Mouse (Mus musculus) neural tube, embryonic 14.5 days (tissue): ENCODE data around the gene Ntm. TPM values are rescaled to one million over a fixed set of nuclear protein-coding genes. Genes with fewer than 3 reads are reported as not detected.
A peak's percentile ranks its signal among the peaks of the same experiment; 100 is the strongest.

Experiments
- ATAC-seq: fragments of 200-750 bp; cut with Nextera tagmentation; 2 replicates; pipeline ENCODE4 v1.8.0; 2017; ENCODE audit warnings: low read depth, mild to moderate bottlenecking, moderate TSS enrichment, moderate library complexity
- H3K27ac ChIP-seq: fragments of 300-500 bp; sonication (generic); 2 replicates; pipeline ENCODE4 v1.5.1; 2014; ENCODE audit warnings: low read depth, mild to moderate bottlenecking, control low read depth, low read length, moderate library complexity, mixed read lengths
- H3K27me3 ChIP-seq: fragments of 300-500 bp; sonication (generic); 2 replicates; pipeline ENCODE4 v1.6.1; 2014; ENCODE audit warnings: low read length; ENCODE audit not compliant: control insufficient read depth, insufficient read depth
- H3K36me3 ChIP-seq: fragments of 300-500 bp; sonication (generic); 2 replicates; pipeline ENCODE4 v1.6.1; 2014; ENCODE audit warnings: low read length, mixed read lengths; ENCODE audit not compliant: control insufficient read depth, insufficient read depth
- H3K4me1 ChIP-seq: fragments of 300-500 bp; sonication (generic); 2 replicates; pipeline ENCODE4 v1.6.1; 2014; ENCODE audit warnings: low read length; ENCODE audit not compliant: control insufficient read depth, insufficient read depth
- H3K4me2 ChIP-seq: fragments of 300-500 bp; sonication (generic); 2 replicates; pipeline ENCODE4 v1.6.1; 2014; ENCODE audit warnings: mild to moderate bottlenecking, low read depth, low read length, control low read depth
- H3K4me3 ChIP-seq: fragments of 300-500 bp; sonication (generic); 2 replicates; pipeline ENCODE4 v1.5.1; 2014; ENCODE audit warnings: low read depth, low read length, control low read depth, mixed read lengths
- H3K9ac ChIP-seq: fragments of 300-500 bp; sonication (generic); replicated peaks from 2 replicates; pipeline ENCODE4 v1.6.1; 2014; ENCODE audit warnings: low read depth, mild to moderate bottlenecking, control low read depth, low read length, mixed read lengths
- H3K9me3 ChIP-seq: fragments of 300-500 bp; sonication (generic); 2 replicates; pipeline ENCODE4 v1.6.1; 2016; ENCODE audit warnings: low read length; ENCODE audit not compliant: control insufficient read depth
- WGBS: fragments of 180-500 bp; shearing (Covaris S2); extraction: QIAGEN DNeasy Blood & Tissue Kit; methylation state at CpG from one replicate; pipeline ENCODE4 v1.1.7; 2014; 5-methylcytosine and 5-hydroxymethylcytosine counted together
- polyA plus RNA-seq: library from polyadenylated mRNA; unstranded; fragments of >200 nt; fragmentation: Nextera tagmentation; extraction: Ambion mirVana; gene quantifications from 2 replicates; pipeline ENCODE4 v1.2.1, GENCODE M21; 2014

Gene Ntm
- 232 and 237 TPM in 2 replicates for polyA plus RNA-seq

DNA sequence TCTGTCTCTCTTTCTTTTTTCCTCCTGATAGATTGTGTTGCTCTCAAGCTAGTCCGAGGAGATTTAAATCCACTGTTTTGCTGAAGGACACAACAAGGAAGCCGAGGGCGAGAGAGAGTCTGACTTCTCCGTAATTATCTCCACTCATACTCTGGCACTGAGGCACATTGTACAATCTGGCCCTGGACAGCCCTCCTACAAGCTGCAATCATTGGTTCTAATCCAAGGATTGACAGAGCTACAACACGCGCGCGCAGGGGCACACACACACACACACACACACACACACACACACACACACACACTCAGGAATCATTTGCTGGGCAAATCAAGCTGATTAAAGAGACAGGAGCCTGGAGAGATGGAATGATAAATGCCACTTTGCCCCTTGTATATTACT is at the start of gene Ntm:
Ntm (minus strand) TSS at position 164 of the 400 bp plus-strand sequence.
- H3K27ac ChIP-seq, result peak within 1 kb of the TSS; percentile 77
- H3K4me2 ChIP-seq, result peak within 1 kb of the TSS; percentile 79
- H3K27me3 ChIP-seq, result no peaks in the 10 kb centered on the region
- 8% methylated on average over 8 of the region's 8 CpGs for WGBS
- ATAC-seq, result peak; percentile 76
- H3K4me3 ChIP-seq, result peak within 1 kb of the TSS; percentile 44
- H3K4me1 ChIP-seq, result peaks cover 19% of the 10 kb centered on the region; the same call in 1 of the 2 replicates
- H3K9me3 ChIP-seq, result no peaks in the 10 kb centered on the region
- H3K36me3 ChIP-seq, result no peaks in the 10 kb centered on the region
- H3K9ac ChIP-seq, result peak within 1 kb of the TSS; percentile 52

GRCm38 (mm10) chr9:30005701-30006100 is 42.8 kb upstream of the Ntm start:
- no peak overlapping the region for H3K4me2 ChIP-seq
- no peak overlapping the region for H3K9ac ChIP-seq
- H3K36me3 ChIP-seq, result no peaks in the 10 kb centered on the region
- ATAC-seq, result no peak
- no peaks in the 10 kb centered on the region for H3K9me3 ChIP-seq
- no peak overlapping the region for H3K4me3 ChIP-seq
- H3K4me1 ChIP-seq, result no peaks in the 10 kb centered on the region
- no peaks in the 10 kb centered on the region for H3K27me3 ChIP-seq
- no peak overlapping the region for H3K27ac ChIP-seq
- 83% methylated on average over 8 of the region's 8 CpGs for WGBS

- H3K9ac ChIP-seq, result no peak overlapping the region
- no peak overlapping the region for H3K4me2 ChIP-seq
- no peak overlapping the region for H3K27ac ChIP-seq
- H3K4me3 ChIP-seq, result no peak overlapping the region
- WGBS, result 31% methylated on average over 3 of the region's 3 CpGs
- ATAC-seq, result no peak
- H3K9me3 ChIP-seq, result no peaks in the 10 kb centered on the region
- no peaks in the 10 kb centered on the region for H3K27me3 ChIP-seq
- no peaks in the 10 kb centered on the region for H3K4me1 ChIP-seq
- H3K36me3 ChIP-seq, result no peaks in the 10 kb centered on the region
Measured at GRCm38 (mm10) chr9:30003612-30004011, 40.7 kb upstream of the Ntm start.

DNA sequence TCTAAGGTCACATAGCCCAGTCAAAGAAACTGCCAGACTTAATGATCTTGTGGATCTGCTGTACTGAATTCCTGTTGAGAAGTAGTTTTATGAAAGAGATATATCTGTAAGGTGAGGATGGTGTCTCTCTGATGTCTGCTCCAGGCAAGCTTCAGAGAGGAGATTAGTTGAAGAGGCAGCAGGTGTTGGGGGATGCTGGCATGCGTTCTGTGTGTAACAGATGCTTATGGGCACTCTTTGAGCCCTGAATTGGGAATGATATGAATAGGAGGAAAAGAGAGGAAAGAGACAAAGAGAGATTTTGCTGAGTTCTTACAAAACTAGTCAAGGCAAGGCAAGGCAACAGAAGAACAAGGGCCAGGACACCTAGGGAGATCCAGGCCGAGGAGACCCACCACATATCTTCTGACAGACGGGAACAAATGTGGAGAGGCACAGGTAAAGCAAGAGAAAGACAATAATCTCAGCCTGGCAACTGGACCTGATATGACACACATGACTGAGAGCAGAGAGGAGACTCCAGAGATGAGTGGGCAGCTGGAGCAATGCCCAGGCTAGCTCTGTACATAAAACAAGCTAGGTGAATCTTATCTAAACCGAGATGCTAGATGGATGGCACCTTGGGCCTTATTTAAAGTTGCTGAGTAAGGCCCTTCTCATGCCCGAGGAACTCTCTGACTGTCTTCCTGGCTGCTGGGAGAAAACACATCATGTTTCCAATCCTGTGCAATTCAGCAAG is 18.4 kb upstream of the Ntm start:
- no peak overlapping the region for H3K27ac ChIP-seq
- H3K9ac ChIP-seq, result no peak overlapping the region
- no peaks in the 10 kb centered on the region for H3K9me3 ChIP-seq
- H3K36me3 ChIP-seq, result no peaks in the 10 kb centered on the region
- no peak overlapping the region for H3K4me2 ChIP-seq
- H3K27me3 ChIP-seq, result no peaks in the 10 kb centered on the region
- WGBS, result 85% methylated on average over 5 of the region's 5 CpGs
- no peak overlapping the region for H3K4me3 ChIP-seq
- H3K4me1 ChIP-seq, result no peaks in the 10 kb centered on the region
- ATAC-seq, result no peak

DNA sequence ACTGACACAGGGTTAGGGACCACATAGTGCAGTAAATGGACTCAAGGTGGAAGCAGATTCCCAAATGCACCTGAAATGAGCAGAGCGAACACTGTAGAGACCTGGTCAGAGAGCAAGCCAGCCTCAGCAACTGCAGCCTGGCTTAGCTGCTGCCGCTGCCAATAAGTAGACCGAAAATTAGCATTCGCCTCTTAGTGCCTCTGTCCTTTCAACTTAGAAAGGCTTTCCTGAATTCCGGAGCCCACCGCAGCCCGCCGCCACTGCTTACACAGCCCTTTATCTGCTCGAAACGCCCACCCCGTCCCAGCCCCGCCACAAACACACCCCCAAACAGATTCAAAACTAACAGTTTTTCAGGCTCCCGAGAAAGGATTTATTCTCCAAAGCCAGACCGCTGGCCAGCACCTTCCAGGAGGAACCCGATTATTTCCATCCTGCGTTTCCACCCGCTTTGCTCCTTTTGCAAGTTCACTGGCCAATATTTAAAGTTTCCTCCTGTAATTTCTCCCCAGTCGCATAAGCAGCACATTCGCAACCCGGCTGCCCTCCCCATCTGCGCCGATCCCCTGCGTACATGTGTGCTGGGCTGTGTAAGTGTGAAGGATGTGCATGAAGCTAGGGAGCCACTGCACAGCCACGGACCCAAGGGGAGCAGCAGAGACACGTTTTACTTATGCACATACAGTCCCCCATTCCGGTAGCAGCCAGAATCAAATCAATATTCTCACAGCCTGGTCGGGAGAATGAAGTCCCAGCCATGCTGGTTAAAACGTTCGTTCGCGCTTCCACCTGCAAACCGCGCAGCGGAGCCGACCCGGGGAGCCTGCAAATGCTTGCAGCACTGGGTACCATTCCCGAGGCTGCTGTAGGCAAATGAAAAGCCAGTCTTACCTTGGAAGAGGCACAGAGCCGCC is 730 bp downstream of the Ntm start:
- peak; percentile 80 for ATAC-seq
- H3K9me3 ChIP-seq, result no peaks in the 10 kb centered on the region
- H3K9ac ChIP-seq, result peak overlapping the region; percentile 52
- H3K36me3 ChIP-seq, result no peaks in the 10 kb centered on the region
- H3K27me3 ChIP-seq, result no peaks in the 10 kb centered on the region
- WGBS, result 1% methylated on average over 38 of the region's 38 CpGs
- peak overlapping the region; percentile 79 for H3K4me2 ChIP-seq
- H3K27ac ChIP-seq, result peak overlapping the region; percentile 77
- H3K4me1 ChIP-seq, result peaks cover 24% of the 10 kb centered on the region; the same call in 1 of the 2 replicates
- peak overlapping the region; percentile 44 for H3K4me3 ChIP-seq

DNA sequence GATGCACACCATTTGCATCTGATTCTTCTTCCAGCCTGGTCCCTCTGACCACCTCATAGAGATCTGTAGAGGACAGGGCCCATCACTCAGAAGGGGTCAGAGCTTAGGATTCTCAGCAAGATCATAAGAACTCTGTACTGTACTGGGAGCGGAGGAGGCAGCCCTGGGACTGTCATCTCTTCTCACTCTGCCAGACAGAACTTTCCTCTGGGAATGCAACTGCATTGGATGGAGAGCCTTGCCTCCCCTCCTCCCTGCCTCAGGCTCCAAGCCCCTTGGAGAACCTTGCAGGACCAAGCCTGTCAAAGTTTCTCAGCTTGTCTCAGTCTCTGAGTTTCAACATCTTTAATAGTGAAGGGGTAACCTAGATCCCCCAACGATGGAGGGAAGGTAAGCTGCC is 1.4 kb downstream of the Ntm start:
- H3K4me3 ChIP-seq, result peak overlapping the region; percentile 44
- H3K9me3 ChIP-seq, result no peaks in the 10 kb centered on the region
- 41% methylated on average over 2 of the region's 2 CpGs for WGBS
- no peaks in the 10 kb centered on the region for H3K27me3 ChIP-seq
- peak overlapping the region; percentile 52 for H3K9ac ChIP-seq
- ATAC-seq, result 0 out of 2 replicates have a peak, but pooled peaks have one; percentile 12
- H3K27ac ChIP-seq, result no peak overlapping the region
- peak overlapping the region; percentile 79 for H3K4me2 ChIP-seq
- H3K36me3 ChIP-seq, result no peaks in the 10 kb centered on the region
- peaks cover 24% of the 10 kb centered on the region; the same call in 1 of the 2 replicates for H3K4me1 ChIP-seq

DNA sequence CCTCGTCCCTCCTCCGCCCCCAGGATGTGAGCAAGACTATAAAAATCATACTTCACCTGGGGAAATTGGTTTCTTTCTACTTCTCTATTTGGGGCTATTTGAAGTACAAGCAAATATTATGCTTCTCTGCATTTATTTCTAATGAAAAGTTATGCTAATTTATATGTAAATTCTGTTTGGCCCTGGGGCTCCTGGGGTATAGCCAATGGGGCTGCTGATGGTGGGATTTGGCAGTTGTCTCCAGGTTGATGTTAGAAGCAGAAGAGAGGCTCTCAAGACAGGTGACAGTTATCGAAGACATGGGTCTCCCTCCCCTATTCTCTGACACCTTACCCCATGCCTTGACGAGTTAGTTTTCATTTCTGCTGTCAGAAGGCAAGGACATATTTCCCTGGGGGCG is 2.2 kb downstream of the Ntm start:
- H3K4me3 ChIP-seq, result peak overlapping the region; percentile 44; the same call in 1 of the 2 replicates
- H3K27me3 ChIP-seq, result no peaks in the 10 kb centered on the region
- no peak for ATAC-seq
- 72% methylated on average over 5 of the region's 5 CpGs for WGBS
- no peaks in the 10 kb centered on the region for H3K36me3 ChIP-seq
- H3K9ac ChIP-seq, result no peak overlapping the region
- H3K9me3 ChIP-seq, result no peaks in the 10 kb centered on the region
- no peak overlapping the region for H3K27ac ChIP-seq
- H3K4me2 ChIP-seq, result peak overlapping the region; percentile 79
- H3K4me1 ChIP-seq, result peaks cover 24% of the 10 kb centered on the region; the same call in 1 of the 2 replicates

GRCm38 (mm10) chr9:29960236-29960635 is 2.7 kb downstream of the Ntm start:
- H3K36me3 ChIP-seq, result no peaks in the 10 kb centered on the region
- H3K9ac ChIP-seq, result 0 out of 2 replicates have a peak overlapping the region, but pooled peaks have one; percentile 32
- peak overlapping the region; percentile 16; the same call in 1 of the 2 replicates for H3K27ac ChIP-seq
- H3K27me3 ChIP-seq, result no peaks in the 10 kb centered on the region
- WGBS, result 21% methylated on average over 3 of the region's 3 CpGs
- H3K4me1 ChIP-seq, result peaks cover 24% of the 10 kb centered on the region; the same call in 1 of the 2 replicates
- H3K4me2 ChIP-seq, result peak overlapping the region; percentile 79
- H3K9me3 ChIP-seq, result no peaks in the 10 kb centered on the region
- no peak for ATAC-seq
- peak overlapping the region; percentile 44; the same call in 1 of the 2 replicates for H3K4me3 ChIP-seq
